Mouse (Mus musculus): ENCODE measurements around the gene Olfr1358.

- TF ChIP-seq MAX (IDR thresholded peaks at IDR 0.05; ENCODE audit: low read depth) (no peak), POLR2A (IDR thresholded peaks at IDR 0.05; ENCODE audit: insufficient read length, low read depth) (no peak), POLR2AphosphoS2 (IDR thresholded peaks at IDR 0.05; ENCODE audit: insufficient read length, low read depth) (no peak)
These were observed 14.1 kb upstream of the Olfr1358 start for GRCm38 (mm10) chr10:78502986-78503733.

Data from myocyte (in vitro differentiated cells).